Mouse (Mus musculus): ENCODE measurements around the gene G3bp2. TPM values are rescaled to one million over a fixed set of nuclear protein-coding genes. Genes with fewer than 3 reads are reported as not detected.

Gene G3bp2
- polyA plus RNA-seq, 1 experiment = 123 TPM

GRCm38 (mm10) chr5:92110818-92111355 is 27.4 kb upstream of the G3bp2 start:
- DNase-seq = no peak
- Histone ChIP-seq H3K4me1 (ENCODE audit: control insufficient read depth, insufficient read depth, low read length) (no peaks in the 10 kb centered on the region), H3K4me3 (replicated peaks; ENCODE audit: insufficient read depth, low read depth, low read length) (no peak overlapping the region), H3K27me3 (ENCODE audit: control insufficient read depth, insufficient read depth, low read length) (no peaks in the 10 kb centered on the region), H3K27ac (ENCODE audit: insufficient read depth, low read length) (no peak overlapping the region)
- no peak for TF ChIP-seq CTCF (IDR thresholded peaks at IDR 0.05; ENCODE audit: borderline replicate concordance, insufficient read depth, low read depth, low read length)
- TF ChIP-seq POLR2A (IDR thresholded peaks at IDR 0.05; ENCODE audit: borderline replicate concordance, insufficient read depth, low read length) = no peak
- 92% methylated on average over 5 of the region's 5 CpGs for WGBS

GRCm38 (mm10) chr5:92107282-92107681 is 23.8 kb upstream of the G3bp2 start:
- Histone ChIP-seq H3K4me1 (ENCODE audit: control insufficient read depth, insufficient read depth, low read length) (peaks cover 5% of the 10 kb centered on the region; the same call in 1 of the 2 replicates), H3K4me3 (replicated peaks; ENCODE audit: insufficient read depth, low read depth, low read length) (no peak overlapping the region), H3K27me3 (ENCODE audit: control insufficient read depth, insufficient read depth, low read length) (no peaks in the 10 kb centered on the region), H3K27ac (ENCODE audit: insufficient read depth, low read length) (no peak overlapping the region)
- no peak for DNase-seq
- 93% methylated on average over 4 of the region's 4 CpGs for WGBS
- TF ChIP-seq POLR2A (IDR thresholded peaks at IDR 0.05; ENCODE audit: borderline replicate concordance, insufficient read depth, low read length) = no peak
- TF ChIP-seq CTCF (IDR thresholded peaks at IDR 0.05; ENCODE audit: borderline replicate concordance, insufficient read depth, low read depth, low read length) = no peak

GRCm38 (mm10) chr5:92106327-92107125 is 23.0 kb upstream of the G3bp2 start:
- Histone ChIP-seq H3K27me3 (ENCODE audit: control insufficient read depth, insufficient read depth, low read length) (no peaks in the 10 kb centered on the region), H3K4me3 (replicated peaks; ENCODE audit: insufficient read depth, low read depth, low read length) (no peak overlapping the region), H3K27ac (ENCODE audit: insufficient read depth, low read length) (no peak overlapping the region), H3K4me1 (ENCODE audit: control insufficient read depth, insufficient read depth, low read length) (peaks cover 5% of the 10 kb centered on the region; the same call in 1 of the 2 replicates)
- 31% methylated on average over 10 of the region's 10 CpGs for WGBS
- peak; percentile 48 to 68 for DNase-seq
- TF ChIP-seq POLR2A (IDR thresholded peaks at IDR 0.05; ENCODE audit: borderline replicate concordance, insufficient read depth, low read length) = no peak
- no peak for TF ChIP-seq CTCF (IDR thresholded peaks at IDR 0.05; ENCODE audit: borderline replicate concordance, insufficient read depth, low read depth, low read length)

GRCm38 (mm10) chr5:92103816-92104415 is 20.4 kb upstream of the G3bp2 start:
- H3K27ac ChIP-seq (ENCODE audit: insufficient read depth, low read length) = no peak overlapping the region
- TF ChIP-seq POLR2A (IDR thresholded peaks at IDR 0.05; ENCODE audit: borderline replicate concordance, insufficient read depth, low read length) = no peak
- TF ChIP-seq CTCF (IDR thresholded peaks at IDR 0.05; ENCODE audit: borderline replicate concordance, insufficient read depth, low read depth, low read length) = no peak
- 35% methylated on average over 13 of the region's 13 CpGs for WGBS

GRCm38 (mm10) chr5:92103062-92103461 is 19.5 kb upstream of the G3bp2 start:
- H3K27me3 ChIP-seq (ENCODE audit: control insufficient read depth, insufficient read depth, low read length) = no peaks in the 10 kb centered on the region
- TF ChIP-seq CTCF (IDR thresholded peaks at IDR 0.05; ENCODE audit: borderline replicate concordance, insufficient read depth, low read depth, low read length) = no peak
- no peak for TF ChIP-seq POLR2A (IDR thresholded peaks at IDR 0.05; ENCODE audit: borderline replicate concordance, insufficient read depth, low read length)
- WGBS = 76% methylated on average over 6 of the region's 6 CpGs
- no peak for DNase-seq
- peaks cover 5% of the 10 kb centered on the region; the same call in 1 of the 2 replicates for H3K4me1 ChIP-seq (ENCODE audit: control insufficient read depth, insufficient read depth, low read length)
- no peak overlapping the region for H3K27ac ChIP-seq (ENCODE audit: insufficient read depth, low read length)
- H3K4me3 ChIP-seq (replicated peaks; ENCODE audit: insufficient read depth, low read depth, low read length) = no peak overlapping the region

More at GRCm38 (mm10) chr5:92103816-92104415, 20.4 kb upstream of the G3bp2 start:
- no peak overlapping the region for H3K4me3 ChIP-seq (replicated peaks; ENCODE audit: insufficient read depth, low read depth, low read length)
- H3K27me3 ChIP-seq (ENCODE audit: control insufficient read depth, insufficient read depth, low read length) = no peaks in the 10 kb centered on the region
- no peak for DNase-seq
- H3K4me1 ChIP-seq (ENCODE audit: control insufficient read depth, insufficient read depth, low read length) = peaks cover 5% of the 10 kb centered on the region; the same call in 1 of the 2 replicates

GRCm38 (mm10) chr5:92101601-92102000 is 18.1 kb upstream of the G3bp2 start:
- TF ChIP-seq CTCF (IDR thresholded peaks at IDR 0.05; ENCODE audit: borderline replicate concordance, insufficient read depth, low read depth, low read length) (no peak), POLR2A (IDR thresholded peaks at IDR 0.05; ENCODE audit: borderline replicate concordance, insufficient read depth, low read length) (no peak)
- Histone ChIP-seq H3K27ac (ENCODE audit: insufficient read depth, low read length) (no peak overlapping the region), H3K27me3 (ENCODE audit: control insufficient read depth, insufficient read depth, low read length) (no peaks in the 10 kb centered on the region), H3K4me1 (ENCODE audit: control insufficient read depth, insufficient read depth, low read length) (peaks cover 5% of the 10 kb centered on the region; the same call in 1 of the 2 replicates), H3K4me3 (replicated peaks; ENCODE audit: insufficient read depth, low read depth, low read length) (no peak overlapping the region)
- no peak for DNase-seq
- 94% methylated on average over 8 of the region's 8 CpGs for WGBS

GRCm38 (mm10) chr5:92098351-92099109 is 15.0 kb upstream of the G3bp2 start:
- TF ChIP-seq POLR2A (IDR thresholded peaks at IDR 0.05; ENCODE audit: borderline replicate concordance, insufficient read depth, low read length) = no peak
- TF ChIP-seq CTCF (IDR thresholded peaks at IDR 0.05; ENCODE audit: borderline replicate concordance, insufficient read depth, low read depth, low read length) = no peak
- no peak overlapping the region for H3K27ac ChIP-seq (ENCODE audit: insufficient read depth, low read length)
- H3K4me3 ChIP-seq (replicated peaks; ENCODE audit: insufficient read depth, low read depth, low read length) = no peak overlapping the region
- DNase-seq = no peak
- H3K4me1 ChIP-seq (ENCODE audit: control insufficient read depth, insufficient read depth, low read length) = peaks cover under 1% of the 10 kb centered on the region; the same call in 1 of the 2 replicates
- 77% methylated on average over 13 of the region's 13 CpGs for WGBS
- no peaks in the 10 kb centered on the region for H3K27me3 ChIP-seq (ENCODE audit: control insufficient read depth, insufficient read depth, low read length)
